Mouse (Mus musculus): ENCODE data around the gene Lima1.

GRCm38 (mm10) chr15:99771601-99772276 is 103.5 kb downstream of the Lima1 start:
- no peak for TF ChIP-seq EP300 (IDR thresholded peaks at IDR 0.05; ENCODE audit: low read depth)
- no peak for TF ChIP-seq CTCF (IDR thresholded peaks at IDR 0.05; ENCODE audit: low read depth)
